In the genomic region with DNA sequence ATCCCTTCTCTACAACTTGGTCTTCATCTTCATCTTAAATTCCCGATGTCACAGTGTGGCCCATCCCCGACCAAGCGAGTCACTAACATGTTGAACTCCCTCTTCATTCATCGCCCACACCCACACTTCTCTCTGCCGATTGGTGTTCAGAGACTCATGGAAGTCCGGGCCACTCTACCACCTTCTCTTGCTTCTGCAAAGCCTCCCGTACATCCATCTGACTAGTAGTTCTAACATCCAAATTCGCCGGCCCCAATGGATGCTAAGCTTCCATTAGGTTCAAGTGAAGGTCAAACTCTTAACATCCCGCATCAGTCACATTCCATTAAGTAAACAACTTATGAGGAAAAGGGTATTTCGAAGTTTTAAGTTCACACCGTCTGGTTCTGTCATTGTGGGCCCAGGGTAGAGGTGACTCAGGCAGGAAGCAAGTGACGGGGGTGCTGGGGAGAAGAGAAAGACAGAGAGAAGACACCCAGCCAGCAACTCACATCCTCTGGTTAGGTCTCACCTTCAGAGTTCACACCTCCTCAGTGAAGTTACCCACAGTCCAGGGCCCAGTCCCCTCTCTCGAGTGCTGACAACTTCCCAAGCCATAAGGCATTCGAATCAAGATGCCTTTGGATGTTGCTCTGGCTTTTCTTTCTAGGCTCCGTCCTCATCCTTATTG, we compare ENCODE assay signal across 11 mouse cellular contexts.
"Had no signal": no experiment of that assay in that cellular context is flagged by ENCODE, and none has a peak within 500 bp of the region (broad histone marks: within the 10 kb centered on the region; RNA-seq: fewer than 3 reads in every experiment).

No protein-coding gene starts in this region.

- H3K9me3 ChIP-seq: kidney, embryonic 15.5 days; limb, embryonic 13.5 days; midbrain, embryonic 10.5 days had no signal

- H3K27me3 ChIP-seq: limb, embryonic 13.5 days had no signal

- DNase-seq: kidney, adult 2 months; kidney, postnatal 14 days; lung, adult 18-20 months; lung, postnatal 36 days; midbrain, embryonic 14.5 days; thymus, adult 18-20 months; thymus, postnatal 14 days had no signal

- H3K4me3 ChIP-seq: kidney, embryonic 15.5 days; limb, embryonic 13.5 days; midbrain, embryonic 10.5 days had no signal

- H3K27ac ChIP-seq: kidney, embryonic 15.5 days; liver, embryonic 14.5 days; midbrain, embryonic 10.5 days had no signal

- H3K36me3 ChIP-seq: kidney, embryonic 15.5 days; limb, embryonic 13.5 days; midbrain, embryonic 10.5 days had no signal

- H3K9ac ChIP-seq: kidney, embryonic 15.5 days; limb, embryonic 13.5 days; liver, embryonic 14.5 days had no signal

- H3K4me2 ChIP-seq: kidney, embryonic 15.5 days; limb, embryonic 13.5 days had no signal
